Mouse (Mus musculus): ENCODE measurements at regions not wholly inside any gene's neighbourhood (a gene's known extent, or its start where the extent isn't known, plus 50 kb on each side); places are given as distances from the start of the nearest gene placed in this dataset.

GRCm38 (mm10) chr3:19426130-19426556 is 202.3 kb downstream of the 1700064H15Rik start:
- TF ChIP-seq CTCF (conservative IDR thresholded peaks at IDR 0.05 in 1 of 2, IDR thresholded peaks at IDR 0.05 in 1 of 2; ENCODE audit: low read depth in 2 of 2, low read length in 2 of 2) (no peak), EP300 (IDR thresholded peaks at IDR 0.05; ENCODE audit: low read length) (peak; percentile 65), ETS1 (conservative IDR thresholded peaks at IDR 0.05; ENCODE audit: low read depth, low read length) (0 out of 2 replicates have a peak, but pooled peaks have one; percentile 14), POLR2A (IDR thresholded peaks at IDR 0.05; ENCODE audit: low read depth, low read length) (no peak), MEF2A (IDR thresholded peaks at IDR 0.05; ENCODE audit: borderline replicate concordance, low read depth, low read length) (0 out of 2 replicates have a peak, but pooled peaks have one; percentile 17), NELFE (IDR thresholded peaks at IDR 0.05; ENCODE audit: low read depth, low read length) (no peak), HCFC1 (IDR thresholded peaks at IDR 0.05; ENCODE audit: low read depth, low read length) (no peak)
